Mouse (Mus musculus): Measurements from ENCODE around the gene Chst15.

- TF ChIP-seq CTCF (conservative IDR thresholded peaks at IDR 0.05; ENCODE audit: low read length) (no peak), POU5F1 (IDR thresholded peaks at IDR 0.05; ENCODE audit: borderline replicate concordance, low read length) (no peak), NANOG (IDR thresholded peaks at IDR 0.05; ENCODE audit: borderline replicate concordance, low read length) (no peak)
These were observed 55.1 kb downstream of the Chst15 start for GRCm38 (mm10) chr7:132261885-132262284.

Data from E14TG2a.4 (cell line).